Mouse (Mus musculus): ENCODE data around the gene Tex35.

Gene Tex35

DNA sequence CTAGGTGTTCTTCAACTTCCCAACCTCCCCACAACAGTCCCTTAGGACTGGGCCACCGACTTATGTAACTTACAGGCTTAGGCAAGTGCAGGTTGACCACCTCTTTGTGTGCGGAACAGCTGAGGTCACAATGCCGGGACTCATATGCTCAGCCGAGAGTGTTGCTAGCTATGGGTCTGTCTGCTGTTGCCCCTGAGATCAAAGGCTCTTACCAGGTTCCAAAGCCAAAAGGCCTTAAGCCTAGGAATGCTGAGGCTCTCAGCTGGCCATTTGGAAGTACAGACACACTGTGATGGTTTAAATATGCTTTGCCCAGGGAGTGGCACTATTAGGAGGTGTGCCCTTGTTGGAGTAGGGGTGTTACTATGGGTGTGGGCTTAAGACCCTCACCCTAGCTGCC lies at the start of gene Tex35:
TSS of gene Tex35 (minus strand) at position 101 of the 400 bp plus-strand sequence.
- no peak for DNase-seq (ENCODE audit: low read depth, low spot score)

DNA sequence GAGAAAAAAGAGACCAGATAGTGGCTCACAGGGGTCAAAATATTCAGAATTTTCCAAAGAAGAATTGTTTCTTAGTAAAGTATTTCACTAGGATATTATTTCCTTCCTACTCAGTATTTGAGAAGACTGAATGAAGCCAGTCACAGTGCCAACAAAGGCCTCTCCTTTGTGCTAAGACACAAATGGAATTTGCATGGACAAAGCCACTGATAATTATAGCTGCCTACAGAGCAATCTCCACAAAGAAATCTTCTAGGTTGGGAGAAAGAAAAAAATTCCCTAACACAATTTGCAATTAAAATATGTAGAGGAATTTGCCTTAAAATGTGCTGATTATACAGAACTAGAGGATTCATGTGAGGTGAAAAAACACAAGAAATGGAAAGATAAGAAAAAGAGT lies 45.3 kb upstream of the Tex35 start:
- DNase-seq (ENCODE audit: low read depth, low spot score), result no peak

DNA sequence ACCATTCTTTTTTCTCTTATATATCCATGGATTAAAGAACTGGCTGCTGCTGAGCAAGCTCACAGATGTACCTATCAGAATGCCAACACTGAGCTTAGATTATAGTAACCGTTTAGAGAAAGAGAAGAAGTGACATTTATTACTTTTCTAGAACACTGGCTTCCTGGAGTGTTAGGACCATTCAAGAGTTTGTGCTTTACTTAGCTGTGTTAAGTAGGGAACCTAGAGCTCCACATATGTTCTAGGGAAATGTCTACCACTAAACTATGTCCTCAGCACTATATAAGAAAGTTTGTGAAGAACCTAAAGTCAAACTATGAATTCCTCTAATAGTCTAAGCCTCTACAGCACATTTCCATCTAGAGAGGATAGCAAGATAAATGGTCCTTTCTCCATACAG lies 41.6 kb upstream of the Tex35 start:
- DNase-seq (ENCODE audit: low read depth, low spot score), result no peak

DNA sequence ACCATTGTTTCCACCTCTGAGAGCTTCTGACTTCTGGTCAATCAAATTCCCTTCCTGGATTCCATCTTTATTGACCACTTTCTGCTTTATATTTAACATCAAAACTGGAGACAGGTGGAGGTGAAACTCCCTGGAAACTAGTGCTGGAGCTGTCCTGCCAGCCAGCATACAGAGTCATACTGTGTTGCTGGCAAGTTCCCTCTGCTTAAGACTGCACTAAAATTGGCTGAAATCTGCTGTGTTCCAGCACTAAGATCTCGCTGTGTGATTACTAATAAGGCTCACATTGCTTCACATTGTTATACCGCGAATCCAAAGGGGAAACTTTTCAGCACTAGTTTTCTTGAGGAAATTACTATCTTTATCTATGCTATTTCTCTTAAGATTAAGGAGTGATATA lies 36.1 kb upstream of the Tex35 start:
- no peak for DNase-seq (ENCODE audit: low read depth, low spot score)

DNA sequence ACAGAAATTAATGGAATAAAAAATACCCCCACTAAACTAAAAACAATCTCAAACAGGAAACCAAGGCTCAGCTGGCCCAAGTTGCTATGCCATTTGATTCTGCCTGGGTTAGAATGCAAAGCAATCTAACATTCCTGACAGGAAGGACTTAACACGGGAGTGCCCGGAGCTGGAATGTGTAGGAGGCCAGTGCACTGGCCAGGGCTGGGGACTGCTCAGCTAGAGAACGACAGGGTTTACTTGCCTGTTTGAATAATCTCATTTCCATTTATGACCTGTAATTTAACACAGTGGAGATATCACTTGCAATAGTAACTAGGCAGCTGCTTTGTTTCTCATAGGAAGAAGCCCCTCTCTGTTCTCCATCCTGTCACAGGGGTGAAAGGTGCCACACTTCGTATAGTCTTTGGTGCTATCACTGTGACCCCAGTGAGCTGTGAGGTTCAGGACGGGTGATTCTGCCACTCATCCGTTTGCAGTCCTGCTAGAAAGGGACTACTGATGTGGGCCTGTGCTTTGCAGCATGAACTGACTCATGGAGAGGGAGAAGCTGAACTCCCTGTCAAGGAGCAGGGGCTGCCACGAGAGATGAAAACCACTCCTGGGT lies 34.9 kb upstream of the Tex35 start:
- no peak for DNase-seq (ENCODE audit: low read depth, low spot score)

DNA sequence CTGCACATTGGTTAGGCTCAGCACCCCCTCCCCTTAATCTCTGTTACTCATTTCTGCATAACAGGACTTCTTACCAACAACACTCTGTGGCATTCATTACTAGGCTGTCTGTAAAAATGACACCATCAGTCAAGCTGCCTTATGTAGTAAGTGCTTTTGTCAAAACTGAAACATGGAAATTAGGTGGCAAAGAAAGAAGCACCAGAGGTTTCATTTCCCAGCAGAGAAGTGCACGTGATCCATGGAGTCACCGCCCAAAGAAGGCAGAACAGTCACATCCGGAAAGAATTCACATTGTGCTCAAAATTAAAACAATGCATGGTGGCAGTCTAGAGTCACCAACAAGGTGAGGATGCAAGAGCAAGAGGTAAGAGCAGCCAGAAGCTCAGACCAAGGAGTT lies 32.5 kb upstream of the Tex35 start:
- DNase-seq (ENCODE audit: low read depth, low spot score), result no peak

DNA sequence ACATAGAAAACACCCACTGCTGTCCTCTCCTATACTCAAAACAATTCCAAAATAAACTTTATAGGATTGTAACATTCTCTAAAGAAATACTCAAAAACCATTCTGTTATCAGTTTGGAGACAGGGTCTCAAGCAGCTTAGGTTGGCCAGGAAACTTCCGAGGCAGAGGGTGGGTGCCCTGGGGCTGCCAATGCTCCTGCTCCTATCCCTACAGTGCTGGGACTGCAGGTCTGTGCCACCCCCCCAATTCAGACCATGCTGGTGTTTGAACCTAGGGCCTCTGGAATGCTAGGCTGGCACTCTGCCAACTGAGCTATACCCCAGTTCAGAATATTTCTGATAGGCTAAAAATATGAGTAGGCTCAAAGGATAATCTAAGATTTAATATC lies 29.4 kb upstream of the Tex35 start:
- DNase-seq (ENCODE audit: low read depth, low spot score), result no peak

DNA sequence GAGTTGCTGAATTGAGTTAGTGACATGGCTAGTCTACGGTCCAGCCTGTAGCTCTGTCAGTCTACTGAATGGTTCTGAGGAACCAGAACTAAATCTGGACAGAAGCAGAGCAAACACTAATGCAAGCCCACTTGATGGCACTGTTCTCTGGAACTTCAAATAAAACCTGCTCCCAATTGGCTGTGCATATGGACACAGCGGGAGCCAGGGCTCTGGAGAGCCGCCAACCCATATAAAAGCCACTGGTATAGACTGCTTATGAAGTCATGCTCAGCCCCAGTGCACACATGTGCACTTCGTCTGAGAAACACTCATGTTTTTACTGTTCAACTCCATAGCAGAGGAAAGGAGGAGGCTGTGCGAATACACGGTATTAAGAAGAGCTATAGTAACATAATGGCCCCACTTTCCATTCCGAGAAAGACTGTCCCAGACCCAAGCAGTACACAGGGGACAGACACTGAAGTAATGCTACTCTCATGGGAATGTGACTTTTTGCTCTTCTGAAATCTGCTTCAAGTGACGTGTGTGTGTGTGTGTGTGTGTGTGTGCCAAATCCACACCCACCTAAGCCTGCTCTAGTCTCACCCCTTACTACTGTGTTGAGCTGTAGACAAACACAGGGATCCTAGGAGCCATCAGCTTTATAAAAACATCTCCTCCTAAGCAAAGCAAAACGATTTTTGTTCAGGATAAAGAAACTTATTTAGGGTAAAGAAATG lies 28.8 kb upstream of the Tex35 start:
- DNase-seq (ENCODE audit: low read depth, low spot score), result no peak

DNA sequence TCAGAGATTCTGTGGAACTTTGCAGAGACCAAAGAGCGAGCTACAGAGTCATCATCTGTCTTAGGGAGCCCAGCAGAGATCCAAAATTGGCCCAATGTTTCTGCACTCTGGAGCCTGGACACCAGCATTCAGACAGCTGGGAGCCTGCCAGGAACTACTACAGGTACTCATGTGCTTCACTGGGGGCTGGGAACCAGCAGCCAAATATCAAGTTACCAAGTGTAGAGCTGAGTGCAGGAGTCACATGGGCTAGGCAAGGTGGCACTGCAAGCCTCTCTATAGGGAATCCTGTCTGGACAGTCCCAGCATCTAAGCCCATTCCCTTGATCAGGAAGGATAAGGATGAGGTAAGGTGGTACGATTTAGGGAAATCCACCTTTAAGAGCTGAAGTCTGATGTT lies 19.7 kb upstream of the Tex35 start:
- DNase-seq (ENCODE audit: low read depth, low spot score), result no peak

DNA sequence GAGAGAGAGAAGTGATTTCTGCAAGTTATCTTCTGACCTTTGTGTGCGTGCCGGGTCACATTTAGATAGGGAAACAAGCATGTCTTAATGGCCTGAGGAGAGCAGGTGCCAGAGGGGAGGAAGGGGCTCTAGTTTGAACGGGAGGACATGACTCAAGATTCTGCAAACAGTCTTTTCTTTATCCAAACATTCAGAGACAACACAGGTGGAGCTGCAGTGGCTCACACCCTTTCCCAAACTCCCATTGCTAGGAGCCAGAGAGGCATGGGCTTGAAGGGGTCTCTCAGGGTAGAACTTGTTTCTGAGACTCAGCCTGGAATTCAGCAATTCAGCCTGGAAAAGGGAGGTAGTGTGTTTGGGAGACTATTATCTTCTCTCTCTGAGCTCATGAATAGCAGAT lies 15.4 kb upstream of the Tex35 start:
- DNase-seq (ENCODE audit: low read depth, low spot score), result no peak

DNA sequence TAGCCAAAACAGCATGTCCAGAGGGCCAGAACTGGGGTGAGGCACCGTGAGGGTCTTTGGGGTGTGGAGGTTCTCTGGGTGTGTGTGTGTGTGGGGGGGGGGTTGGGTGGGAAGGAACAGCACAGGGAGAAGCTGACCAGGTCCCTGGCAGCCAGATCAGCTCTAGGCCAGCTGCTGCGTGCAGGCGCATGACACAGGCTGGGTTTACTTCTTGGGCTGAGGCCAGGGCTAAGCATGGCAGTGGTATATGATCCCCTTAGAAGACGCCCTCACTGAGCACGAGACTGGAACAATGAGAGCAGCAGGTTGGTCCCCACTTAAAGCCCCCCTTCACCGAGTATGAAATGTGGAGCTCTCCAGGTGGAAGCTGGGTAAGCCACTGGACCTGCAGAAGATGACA lies 10.7 kb upstream of the Tex35 start:
- DNase-seq (ENCODE audit: low read depth, low spot score), result no peak

DNA sequence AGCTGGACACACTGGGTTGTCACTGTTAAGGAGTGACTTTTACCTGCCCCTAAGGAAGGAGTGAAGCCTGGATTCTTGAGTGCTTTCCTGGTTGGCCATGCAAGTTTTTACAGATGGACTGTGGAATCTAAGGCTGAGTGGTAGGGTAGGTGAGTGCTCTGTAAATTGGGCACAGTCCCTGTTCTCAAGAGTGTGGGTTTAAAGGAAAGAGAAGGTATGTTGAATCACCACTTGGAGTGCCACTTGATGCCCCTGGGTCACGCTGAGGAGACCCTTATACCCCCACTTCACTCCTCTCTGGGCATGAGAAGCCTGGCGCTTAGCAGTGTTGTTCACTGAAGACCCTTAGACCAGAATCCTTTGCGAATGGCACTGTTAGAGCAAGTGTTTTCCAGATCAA lies 9.0 kb upstream of the Tex35 start:
- DNase-seq (ENCODE audit: low read depth, low spot score), result no peak

DNA sequence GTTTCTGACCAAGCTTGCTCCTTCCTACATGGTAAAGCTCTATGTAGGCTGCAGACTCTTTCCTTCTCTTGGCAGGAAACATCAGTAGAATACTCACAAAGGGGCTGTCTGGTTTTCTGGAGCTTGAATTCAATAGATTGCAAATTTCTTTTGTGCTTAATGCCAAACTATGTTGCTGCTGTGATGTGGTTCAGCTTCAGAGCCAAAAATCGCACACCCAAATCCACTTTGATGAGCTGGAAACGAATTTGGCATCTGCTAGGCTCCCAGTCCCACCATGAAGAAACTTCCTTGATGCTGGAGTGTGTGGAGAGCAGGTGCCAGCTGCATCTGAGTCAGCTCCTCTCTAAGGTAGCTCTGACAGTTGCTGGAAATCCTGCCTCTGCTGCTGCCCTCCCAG lies 6.0 kb upstream of the Tex35 start:
- no peak for DNase-seq (ENCODE audit: low read depth, low spot score)

DNA sequence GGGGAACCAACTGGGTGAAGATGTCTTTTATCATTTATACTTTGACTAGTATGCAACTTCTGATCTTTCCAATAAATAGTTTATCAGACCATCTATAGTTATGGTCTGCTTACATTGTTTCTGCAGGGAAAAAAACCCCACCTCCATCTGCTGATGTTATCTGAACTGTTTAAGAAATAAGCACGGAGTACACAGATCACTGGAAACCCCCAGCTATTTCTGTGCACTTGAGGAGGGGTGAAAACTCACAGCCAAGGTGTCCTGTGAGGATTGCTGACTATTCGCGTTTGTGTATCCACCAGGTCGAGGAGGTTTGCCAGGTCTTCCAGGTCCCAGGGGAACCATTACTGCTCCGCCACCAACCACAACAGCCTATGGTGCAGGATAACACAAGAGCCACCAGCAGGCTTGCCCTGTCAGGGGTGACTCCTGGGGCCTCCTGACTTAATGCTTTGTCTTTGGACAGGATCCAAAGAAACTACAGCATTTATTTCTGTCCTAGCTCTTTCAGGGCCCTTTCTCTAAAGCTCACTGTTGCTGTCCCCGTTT lies 1.9 kb upstream of the Tex35 start:
- no peak for DNase-seq (ENCODE audit: low read depth, low spot score)

DNA sequence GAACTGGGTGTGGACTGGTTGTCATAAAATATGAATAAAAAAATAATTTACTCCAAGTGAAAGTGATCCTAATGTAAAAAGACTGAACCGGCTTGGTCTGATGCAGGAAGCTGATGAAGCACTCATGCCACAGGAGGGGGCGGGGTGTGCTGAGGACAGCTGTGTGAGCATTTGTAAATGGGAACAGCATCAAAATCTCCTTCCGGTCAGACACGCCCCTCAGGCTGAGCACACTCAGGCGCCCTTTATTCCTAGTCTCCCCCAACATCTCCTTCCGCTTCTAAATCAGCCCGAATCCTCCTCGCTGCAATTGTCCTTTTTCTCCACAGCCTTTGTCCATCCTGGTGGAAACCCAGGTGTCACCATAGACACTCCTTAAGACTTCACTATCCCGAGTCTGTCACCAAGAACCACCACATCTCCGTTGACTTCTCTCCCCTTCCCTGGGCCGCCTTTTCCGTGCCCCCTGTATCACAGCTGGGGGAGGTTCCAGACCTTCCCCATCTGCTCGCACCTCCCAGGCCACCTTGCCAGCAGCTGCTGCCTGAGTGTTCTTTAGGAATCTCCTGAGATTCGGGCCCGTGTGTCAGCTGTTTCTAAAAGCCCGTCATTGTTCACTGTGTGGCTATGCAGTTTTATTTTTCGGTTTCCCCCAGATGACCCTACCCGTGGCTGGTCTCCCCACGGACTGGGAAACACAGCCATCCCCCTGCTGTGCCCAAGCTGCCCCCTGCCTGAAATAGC lies 7.2 kb downstream of the Tex35 start:
- no peak for DNase-seq (ENCODE audit: low read depth, low spot score)

DNA sequence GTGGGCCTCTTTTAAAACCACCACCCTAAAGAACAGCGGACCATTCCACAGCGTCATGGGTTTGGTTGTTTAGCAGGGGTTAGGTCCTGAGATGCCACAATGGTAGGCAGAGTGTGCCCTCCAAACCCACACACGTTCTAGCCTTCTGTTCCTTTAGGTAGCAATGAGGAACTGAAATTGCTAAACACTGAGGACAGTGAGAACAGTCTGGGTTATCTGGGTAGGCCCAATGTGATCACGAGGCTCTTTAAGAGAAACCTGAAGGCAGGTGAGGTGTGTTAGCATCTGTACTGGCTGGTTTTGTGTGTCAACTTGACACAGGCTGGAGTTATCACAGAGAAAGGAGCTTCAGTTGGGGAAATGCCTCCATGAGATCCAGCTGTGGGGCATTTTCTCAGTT lies 12.9 kb downstream of the Tex35 start:
- no peak for DNase-seq (ENCODE audit: low read depth, low spot score)

DNA sequence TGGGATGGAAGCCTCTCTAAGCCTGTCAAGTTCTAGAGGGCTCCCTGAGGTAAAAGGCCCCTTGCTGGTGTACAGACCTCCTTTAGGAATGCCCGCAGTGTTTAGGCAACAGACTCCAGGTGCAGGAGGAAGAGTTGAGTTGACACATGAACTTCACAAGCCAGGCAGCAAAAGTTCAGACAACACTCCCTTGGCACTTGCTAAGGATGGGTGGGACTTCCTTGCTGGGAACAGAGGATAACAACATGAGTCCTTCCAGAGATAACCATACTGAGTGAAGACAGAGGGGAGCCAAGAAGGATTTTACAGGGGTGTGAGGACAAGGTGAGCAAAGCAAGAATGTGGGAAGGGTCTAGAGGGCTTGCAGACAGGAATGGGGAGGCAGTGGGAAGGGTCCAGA lies 15.9 kb downstream of the Tex35 start:
- no peak for DNase-seq (ENCODE audit: low read depth, low spot score)

DNA sequence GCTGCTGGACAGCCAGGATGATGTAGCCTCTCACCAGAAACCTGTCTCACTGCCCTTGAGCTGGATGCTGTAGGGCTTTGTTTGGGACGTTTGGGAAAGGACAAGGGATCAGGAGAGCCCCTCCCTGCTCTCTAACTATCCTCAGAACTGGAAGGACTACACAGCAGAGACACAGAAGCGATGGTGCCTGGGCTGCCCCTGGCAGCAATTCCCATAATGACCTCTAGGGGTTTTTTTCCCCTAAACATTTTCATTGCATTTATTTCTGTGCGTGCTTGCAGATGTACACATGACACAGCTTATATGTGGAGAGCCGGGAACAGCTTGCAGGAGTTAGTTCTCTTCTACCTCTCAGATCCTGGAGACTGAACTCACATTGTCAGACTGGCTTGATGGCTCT lies 16.3 kb downstream of the Tex35 start:
- no peak for DNase-seq (ENCODE audit: low read depth, low spot score)

DNA sequence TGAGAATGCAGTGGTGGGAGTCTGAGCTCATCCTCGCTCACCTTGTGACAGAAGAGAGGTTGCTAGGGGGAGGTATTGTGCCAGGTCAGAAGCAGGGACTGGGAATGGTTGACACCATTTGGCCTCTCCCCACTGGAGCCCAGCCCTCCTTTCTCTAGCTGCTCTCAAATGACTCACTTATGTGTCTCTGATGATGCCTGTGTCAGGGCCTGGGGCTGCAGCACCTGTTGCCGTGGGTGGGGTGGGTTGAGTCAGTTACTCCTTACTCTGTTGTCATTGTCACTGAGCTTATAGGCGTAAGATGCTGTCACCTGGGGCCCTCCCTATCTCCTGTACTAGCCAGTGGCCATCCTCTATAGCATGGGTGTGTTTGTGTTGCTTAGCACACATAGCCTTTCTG lies 17.6 kb downstream of the Tex35 start:
- DNase-seq (ENCODE audit: low read depth, low spot score), result no peak

DNA sequence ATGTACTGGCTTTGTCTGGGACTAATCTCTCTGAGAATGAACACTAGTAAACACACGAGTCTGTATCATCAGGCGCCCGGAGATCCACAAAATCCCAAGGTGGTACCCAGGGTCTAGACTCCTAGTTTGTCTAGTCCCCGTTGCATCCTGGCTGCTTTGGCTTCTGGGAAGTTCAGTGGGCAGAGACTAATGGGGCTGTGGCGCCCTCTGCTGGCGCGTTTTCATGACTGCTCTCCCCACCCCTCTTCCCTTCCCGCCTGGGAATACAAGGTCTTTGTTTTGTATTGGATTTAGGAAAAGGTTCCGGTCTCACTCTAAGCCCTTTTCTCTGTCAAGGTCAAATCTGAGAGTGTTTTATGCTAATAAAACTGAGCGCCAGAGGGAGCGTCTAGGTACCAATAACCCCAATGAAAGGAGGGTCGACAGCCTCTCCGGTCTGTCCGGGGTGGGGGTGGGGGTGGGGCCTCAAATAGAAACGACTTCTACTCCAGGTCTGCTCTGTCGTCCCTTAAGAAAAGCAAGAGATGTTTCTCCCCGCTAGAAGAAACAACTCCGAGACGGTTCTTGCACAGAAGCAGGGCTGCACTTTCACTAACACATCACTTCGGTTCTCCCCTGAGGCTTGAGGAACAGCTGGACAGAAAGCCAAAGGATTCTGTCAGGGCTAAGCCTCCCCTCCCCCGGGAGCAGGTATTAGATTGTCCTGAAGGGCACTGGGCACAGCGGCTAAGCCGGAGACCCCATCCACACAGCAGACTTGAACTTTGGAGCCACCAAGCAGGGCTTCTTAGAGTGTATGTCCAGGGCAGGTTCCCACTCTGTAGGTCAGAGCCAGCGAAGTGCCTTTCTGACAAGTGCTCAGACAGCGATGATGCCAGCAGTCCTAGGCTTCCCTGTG lies 22.1 kb downstream of the Tex35 start:
- peak; percentile 70 for DNase-seq (ENCODE audit: low read depth, low spot score)

DNA sequence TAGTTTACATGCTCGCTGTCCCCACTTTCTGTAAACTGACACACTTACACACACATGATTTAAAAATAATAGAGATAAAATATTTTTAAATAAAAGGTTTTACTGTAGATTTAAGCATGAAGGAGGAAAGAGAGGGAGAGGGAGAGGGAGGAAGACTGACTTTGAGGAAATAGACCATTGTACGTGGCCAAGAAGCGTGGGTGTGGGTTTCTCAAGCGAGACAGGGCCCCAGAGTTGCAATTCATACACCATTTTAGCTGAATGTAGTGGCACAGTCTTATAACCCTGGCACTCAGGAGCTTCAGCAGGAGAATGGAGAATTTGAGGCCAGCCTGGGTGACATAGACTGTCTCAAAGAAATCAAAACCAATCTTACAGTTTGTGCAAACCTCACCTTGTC lies 25.5 kb downstream of the Tex35 start:
- DNase-seq (ENCODE audit: low read depth, low spot score), result no peak

DNA sequence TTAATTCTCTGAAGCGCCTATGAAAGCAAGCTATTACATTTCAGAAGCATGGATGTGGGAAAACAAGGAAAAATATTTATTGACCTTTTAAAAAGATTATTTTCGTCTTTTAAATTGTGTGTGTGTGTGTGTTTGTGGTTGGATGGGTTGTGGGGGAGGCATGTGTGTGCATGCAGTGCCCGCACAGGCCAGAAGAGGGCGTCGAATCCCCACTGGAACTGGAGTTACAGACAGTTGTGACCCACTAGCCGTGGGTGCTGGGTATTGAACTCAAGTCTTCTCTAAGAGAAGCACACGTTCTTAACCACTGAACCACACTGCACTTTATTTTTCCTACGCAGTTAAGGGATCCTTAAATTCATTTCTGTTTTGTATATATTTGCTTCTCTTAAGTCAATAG lies 26.5 kb downstream of the Tex35 start:
- no peak for DNase-seq (ENCODE audit: low read depth, low spot score)
